Mouse (Mus musculus): Measurements from ENCODE around the gene Gm21969. TPM values are rescaled to one million over a fixed set of nuclear protein-coding genes. Genes with fewer than 3 reads are reported as not detected.

The Gm21969 gene
- total RNA-seq, 2 experiments from 2014 or later, result 0.60 TPM; not detected in 1

- ATAC-seq (replicated peaks; ENCODE audit: low FRiP score, poor library complexity, severe bottlenecking), result no peak
These were observed 8.6 kb downstream of the Gm21969 start for GRCm38 (mm10) chr4:139611542-139611953.

DNA sequence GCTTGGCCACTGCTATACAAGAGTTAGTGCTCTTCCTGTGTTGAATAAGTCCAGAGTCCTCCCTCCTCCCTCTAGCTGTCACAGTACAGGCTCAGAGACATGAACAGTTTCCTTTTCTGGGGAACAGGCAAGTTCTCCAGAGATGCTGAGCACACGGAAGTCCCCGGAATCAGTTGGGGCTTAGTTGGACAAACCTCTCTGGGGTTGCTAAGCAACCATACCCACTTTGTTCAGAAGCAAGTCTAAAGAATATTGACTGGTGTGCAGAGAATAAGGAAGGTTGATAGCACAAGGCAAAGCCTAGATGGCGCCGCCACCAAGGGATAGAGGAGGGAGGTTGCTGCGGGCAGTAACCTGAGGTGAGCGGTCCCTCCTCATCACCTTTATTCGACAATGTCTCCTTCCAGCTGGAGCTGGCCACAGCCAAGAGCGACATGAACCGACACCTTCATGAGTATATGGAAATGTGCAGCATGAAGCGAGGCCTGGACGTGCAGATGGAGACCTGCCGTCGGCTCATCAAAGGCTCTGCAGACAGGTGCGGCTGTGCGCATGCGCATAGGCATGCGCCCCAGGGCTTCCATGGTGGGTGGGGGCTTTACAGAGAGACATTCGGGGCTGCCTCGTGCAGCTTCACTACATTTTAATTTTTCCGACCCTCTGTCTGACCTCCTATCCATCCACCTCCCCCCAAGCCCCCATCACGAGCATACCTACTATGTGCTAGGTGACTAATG, 11.7 kb downstream of the Gm21969 start:
- no peak for ATAC-seq (replicated peaks; ENCODE audit: low FRiP score, poor library complexity, severe bottlenecking)

- ATAC-seq (replicated peaks; ENCODE audit: low FRiP score, poor library complexity, severe bottlenecking), result peak; percentile 97
These were observed 13.5 kb downstream of the Gm21969 start for GRCm38 (mm10) chr4:139616276-139617000.

DNA sequence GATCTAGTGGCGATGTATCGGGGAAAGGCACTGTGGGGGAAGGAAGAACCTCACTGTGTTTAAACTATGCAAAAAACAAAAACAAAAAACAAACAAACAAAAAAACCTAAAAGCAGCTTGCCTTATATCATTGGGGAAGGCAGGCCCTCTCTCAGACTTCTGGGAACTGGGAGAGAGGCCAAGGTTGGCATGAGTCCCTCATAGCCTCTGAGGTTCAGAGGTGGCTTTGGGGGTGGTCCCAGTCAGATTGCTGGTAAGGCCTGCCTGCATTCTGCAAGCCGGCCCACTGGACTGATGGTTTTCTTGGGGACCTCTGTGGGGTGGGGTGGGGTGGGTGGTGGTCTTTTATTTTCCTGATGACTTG, 14.0 kb downstream of the Gm21969 start:
- 0 out of 2 replicates have a peak, but pooled peaks have one; percentile 7 for ATAC-seq (replicated peaks; ENCODE audit: low FRiP score, poor library complexity, severe bottlenecking)

GRCm38 (mm10) chr4:139619765-139620164, 16.8 kb downstream of the Gm21969 start:
- no peak for ATAC-seq (replicated peaks; ENCODE audit: low FRiP score, poor library complexity, severe bottlenecking)

GRCm38 (mm10) chr4:139622373-139623282, 19.6 kb downstream of the Gm21969 start, which contains the start of gene Aldh4a1:
Gene Aldh4a1 (plus strand): TSS chr4:139622866.
- peak; percentile 99 for ATAC-seq (replicated peaks; ENCODE audit: low FRiP score, poor library complexity, severe bottlenecking)

GRCm38 (mm10) chr4:139623434-139624115, 20.6 kb downstream of the Gm21969 start:
- ATAC-seq (replicated peaks; ENCODE audit: low FRiP score, poor library complexity, severe bottlenecking), result no peak

DNA sequence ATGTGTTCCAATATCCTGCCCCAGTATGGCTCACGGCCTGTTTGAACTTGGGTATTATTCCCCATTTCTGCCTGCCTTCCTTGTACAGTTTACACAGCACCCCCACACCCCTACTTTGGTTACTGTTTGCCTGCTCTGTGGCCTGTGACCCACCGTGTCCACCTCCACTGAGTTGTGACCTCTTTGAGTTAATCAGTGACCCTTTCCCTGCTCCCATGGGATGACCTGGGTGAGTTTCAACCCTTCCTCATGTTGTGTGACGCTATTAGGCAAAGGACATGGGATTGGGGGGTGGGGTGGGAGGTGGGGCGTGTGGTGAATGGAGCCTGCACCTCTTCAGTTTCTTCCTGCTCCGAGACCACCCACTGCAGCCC, 21.1 kb downstream of the Gm21969 start:
- ATAC-seq (replicated peaks; ENCODE audit: low FRiP score, poor library complexity, severe bottlenecking), result no peak

DNA sequence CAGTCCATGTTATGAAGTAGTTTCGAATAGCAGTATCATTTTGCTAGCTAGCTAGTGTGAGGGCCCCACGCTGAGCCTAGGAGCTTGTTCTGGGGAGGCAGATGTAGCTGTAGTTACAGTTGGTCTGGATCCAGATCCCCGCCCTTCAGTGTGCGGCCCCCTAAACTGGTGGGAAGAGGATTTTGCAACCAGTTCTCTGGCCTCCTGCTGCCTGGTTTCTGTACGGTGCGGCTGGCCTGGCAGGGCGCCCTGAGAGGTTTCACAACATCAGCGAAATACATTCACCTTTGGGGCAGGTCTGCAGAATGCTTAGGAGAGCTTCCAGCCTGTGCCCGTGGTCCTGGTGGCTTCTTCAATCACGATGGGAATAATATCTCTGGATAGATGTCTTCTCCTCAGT, 21.7 kb downstream of the Gm21969 start:
- ATAC-seq (replicated peaks; ENCODE audit: low FRiP score, poor library complexity, severe bottlenecking), result no peak

- ATAC-seq (replicated peaks; ENCODE audit: low FRiP score, poor library complexity, severe bottlenecking), result no peak
These were observed 24.4 kb downstream of the Gm21969 start for GRCm38 (mm10) chr4:139627361-139627760.

GRCm38 (mm10) chr4:139630171-139630570, 27.2 kb downstream of the Gm21969 start:
- ATAC-seq (replicated peaks; ENCODE audit: low FRiP score, poor library complexity, severe bottlenecking), result no peak

GRCm38 (mm10) chr4:139631141-139631540, 28.2 kb downstream of the Gm21969 start:
- ATAC-seq (replicated peaks; ENCODE audit: low FRiP score, poor library complexity, severe bottlenecking), result no peak

DNA sequence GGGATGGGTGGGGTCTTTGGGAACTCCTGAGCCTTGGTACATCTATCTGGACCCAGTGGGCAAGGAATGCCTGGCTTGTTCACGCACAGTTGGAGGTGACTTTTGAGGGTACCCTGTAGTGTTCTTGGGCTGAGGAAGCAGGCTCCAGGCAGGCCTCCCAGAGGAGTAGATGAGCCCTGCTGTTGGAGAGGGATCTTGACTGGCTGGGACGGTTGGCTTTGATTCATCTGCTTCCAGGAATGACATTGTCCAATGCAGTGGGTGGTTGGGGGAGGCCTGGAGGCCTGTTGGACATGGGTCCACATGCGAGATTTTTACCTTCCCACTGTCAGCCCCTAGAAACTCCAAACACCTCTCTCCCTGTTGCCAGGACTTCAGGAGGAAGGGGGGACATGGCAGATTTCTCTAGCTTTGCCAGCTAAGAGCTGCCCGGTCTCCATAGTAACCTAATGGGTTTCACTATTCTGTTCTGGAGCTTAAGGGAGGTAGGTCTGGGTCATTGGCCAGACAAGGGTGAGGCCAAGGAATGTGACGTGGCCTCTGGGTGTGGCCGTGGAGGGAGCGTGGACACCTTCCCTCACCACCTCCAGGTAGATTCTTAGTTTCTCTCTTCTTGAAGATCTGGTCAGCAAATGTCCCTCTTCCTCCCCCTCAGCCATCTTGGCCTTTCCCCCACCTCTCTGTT, 28.7 kb downstream of the Gm21969 start:
- no peak for ATAC-seq (replicated peaks; ENCODE audit: low FRiP score, poor library complexity, severe bottlenecking)

- no peak for ATAC-seq (replicated peaks; ENCODE audit: low FRiP score, poor library complexity, severe bottlenecking)
These were observed 29.2 kb downstream of the Gm21969 start for GRCm38 (mm10) chr4:139632254-139632580.

GRCm38 (mm10) chr4:139636373-139636772, 33.4 kb downstream of the Gm21969 start:
- 0 out of 2 replicates have a peak, but pooled peaks have one; percentile 48 for ATAC-seq (replicated peaks; ENCODE audit: low FRiP score, poor library complexity, severe bottlenecking)

GRCm38 (mm10) chr4:139637847-139638246, 34.9 kb downstream of the Gm21969 start:
- no peak for ATAC-seq (replicated peaks; ENCODE audit: low FRiP score, poor library complexity, severe bottlenecking)

DNA sequence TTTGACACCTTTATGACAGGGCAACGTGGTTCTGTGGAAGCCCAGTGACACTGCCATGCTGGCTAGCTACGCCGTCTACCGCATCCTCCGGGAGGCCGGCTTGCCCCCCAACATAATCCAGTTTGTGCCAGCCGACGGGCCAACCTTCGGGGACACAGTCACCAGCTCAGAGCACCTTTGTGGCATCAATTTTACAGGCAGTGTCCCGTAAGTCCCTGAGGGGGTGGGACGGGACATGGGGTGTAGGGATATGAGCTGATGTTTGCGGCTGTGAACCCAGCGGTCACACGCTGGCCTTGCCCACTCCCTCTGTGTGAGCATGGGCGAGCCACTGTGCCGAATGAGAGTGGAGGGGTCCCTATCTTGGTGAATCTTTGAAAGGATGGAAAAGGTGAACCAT, 35.4 kb downstream of the Gm21969 start:
- no peak for ATAC-seq (replicated peaks; ENCODE audit: low FRiP score, poor library complexity, severe bottlenecking)

- ATAC-seq (replicated peaks; ENCODE audit: low FRiP score, poor library complexity, severe bottlenecking), result no peak
These were observed 36.8 kb downstream of the Gm21969 start for GRCm38 (mm10) chr4:139639801-139640200.

- ATAC-seq (replicated peaks; ENCODE audit: low FRiP score, poor library complexity, severe bottlenecking), result no peak
These were observed 37.3 kb downstream of the Gm21969 start for GRCm38 (mm10) chr4:139640333-139640732.

All from erythroblast, adult 5-6 weeks (primary cell).